Mouse (Mus musculus): ENCODE data around the gene Cysltr1.
A peak's percentile ranks its signal among the peaks of the same experiment; 100 is the strongest.

Gene Cysltr1

DNA sequence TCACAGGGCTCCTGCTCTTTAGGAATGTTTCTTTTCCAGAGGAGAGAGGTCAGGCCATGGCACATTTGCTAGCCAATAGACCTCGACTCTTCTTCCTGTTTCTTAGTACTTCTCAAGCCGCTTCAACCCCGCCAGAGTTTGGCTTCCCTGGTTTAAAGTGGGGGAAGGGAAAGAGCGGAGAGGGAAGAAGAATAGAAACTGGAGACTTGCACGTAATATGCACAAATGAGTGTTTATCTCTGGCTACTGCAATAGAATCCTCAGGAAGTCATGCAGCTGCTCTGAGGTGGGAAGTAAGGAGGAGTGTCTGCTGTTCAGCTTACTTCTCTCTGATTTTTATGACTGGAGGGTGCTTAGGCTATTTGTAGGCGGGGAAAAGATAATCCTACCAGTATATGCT lies at the start of gene Cysltr1:
Gene Cysltr1, minus strand, starts transcription at position 294 of the 400 bp plus-strand sequence.
- peak; percentile 6 for DNase-seq

DNA sequence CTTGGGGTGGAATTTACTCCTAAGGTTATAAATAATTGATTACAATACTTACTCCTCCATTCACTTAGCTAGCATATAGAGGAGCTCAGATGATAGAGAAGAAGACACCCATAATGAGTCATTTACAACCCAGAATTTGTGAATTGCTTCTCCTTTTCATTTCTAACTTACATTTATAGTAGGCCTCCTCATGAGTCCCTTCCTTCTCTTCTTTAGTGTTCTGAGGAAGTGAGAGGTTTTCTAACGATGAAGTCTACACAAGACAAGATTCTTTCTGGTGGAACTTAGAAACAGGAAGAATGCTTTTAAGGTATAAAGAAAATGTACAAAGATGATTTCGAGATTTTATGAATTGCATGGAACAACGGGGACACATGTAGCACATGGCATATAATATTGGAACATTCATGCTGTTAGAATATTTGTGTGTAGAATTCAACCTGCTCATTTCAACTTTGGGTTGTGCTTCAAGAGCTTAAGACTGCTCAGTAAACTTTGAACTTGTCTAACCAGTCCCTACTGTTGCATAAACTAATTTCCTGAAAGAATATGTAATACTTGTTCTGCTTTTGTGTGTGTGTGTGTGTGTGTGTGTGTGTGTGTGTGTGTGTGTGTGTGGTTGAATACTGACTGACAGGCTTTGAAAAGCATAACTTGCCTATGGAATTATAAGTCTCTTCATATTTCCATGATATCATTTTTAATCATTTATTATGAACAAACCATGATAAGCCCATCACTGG lies 31.5 kb upstream of the Cysltr1 start:
- DNase-seq, result no peak

DNA sequence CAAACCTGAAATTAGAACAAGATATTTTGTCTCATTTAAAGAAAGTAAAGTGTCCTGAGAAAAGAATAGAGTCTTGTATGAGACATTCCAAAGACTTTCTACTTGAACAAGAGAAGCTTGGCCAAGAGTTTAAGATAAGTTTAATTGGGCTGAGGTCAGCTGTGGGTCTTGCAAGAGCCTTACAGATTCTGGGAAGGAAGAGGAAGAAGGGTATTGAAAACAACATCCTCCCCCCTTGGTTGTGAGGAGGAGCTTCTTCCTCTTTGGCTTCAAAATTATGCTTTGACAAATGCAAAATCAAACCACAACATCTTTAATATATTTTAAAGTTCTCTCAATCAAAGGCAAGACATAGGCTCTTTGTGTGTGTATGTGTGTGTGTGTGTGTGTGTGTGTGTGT lies 30.1 kb upstream of the Cysltr1 start:
- DNase-seq, result no peak

GRCm38 (mm10) chrX:106628514-106628913 lies 25.0 kb upstream of the Cysltr1 start:
- no peak for DNase-seq

DNA sequence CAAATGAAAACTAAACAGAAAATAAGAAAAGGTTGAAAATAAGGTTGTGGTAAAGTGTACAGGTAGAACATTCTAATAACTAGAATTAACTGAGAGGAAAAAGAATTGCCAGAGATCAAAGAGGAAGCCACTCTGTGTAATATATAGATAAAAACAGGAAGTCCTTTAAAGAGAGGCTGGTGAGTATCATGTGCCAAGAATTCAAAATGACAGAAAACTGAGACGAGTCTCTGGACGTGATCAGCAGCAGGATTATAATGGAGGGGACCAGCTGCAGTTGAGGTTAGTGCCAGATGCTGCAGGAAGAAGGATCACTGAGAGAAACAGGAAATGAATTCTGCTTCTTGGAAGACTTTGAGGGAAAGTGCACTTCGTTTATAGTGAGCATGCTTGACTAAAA lies 20.2 kb upstream of the Cysltr1 start:
- no peak for DNase-seq

GRCm38 (mm10) chrX:106622512-106622911 lies 19.0 kb upstream of the Cysltr1 start:
- DNase-seq, result no peak

DNA sequence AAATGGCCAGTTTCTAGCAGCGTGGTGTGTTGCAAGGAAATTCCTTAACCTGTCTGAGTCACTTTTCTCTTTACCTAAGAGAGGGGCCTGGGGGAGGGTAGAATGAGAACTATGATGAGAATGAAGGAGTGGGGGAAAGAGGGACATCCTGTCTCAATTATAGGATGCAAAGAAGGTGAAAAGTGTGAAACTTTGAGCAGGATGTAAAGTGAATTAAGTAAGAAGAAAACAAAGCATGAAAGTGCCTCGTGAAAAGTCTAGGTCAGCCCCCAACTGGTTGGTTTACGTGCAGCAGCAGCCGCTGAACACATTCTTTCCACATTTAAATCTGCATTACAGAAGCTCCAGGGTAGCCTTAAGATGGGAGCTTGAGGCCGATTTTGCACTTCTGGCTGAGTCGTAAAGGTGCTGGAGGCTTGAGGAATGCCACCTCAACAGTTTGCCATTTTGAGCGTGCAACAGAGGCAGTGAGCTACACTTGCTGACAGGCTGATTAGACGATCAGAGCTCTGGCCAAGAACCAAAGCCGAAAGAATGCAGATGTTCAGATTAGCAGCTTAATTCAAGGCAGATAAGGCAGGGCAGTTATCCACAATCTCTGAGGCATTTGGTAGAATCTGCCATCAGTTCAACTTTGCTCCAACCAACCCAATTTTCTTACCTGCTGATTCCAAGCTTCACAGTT lies 763 bp downstream of the Cysltr1 start:
- DNase-seq, result no peak

DNA sequence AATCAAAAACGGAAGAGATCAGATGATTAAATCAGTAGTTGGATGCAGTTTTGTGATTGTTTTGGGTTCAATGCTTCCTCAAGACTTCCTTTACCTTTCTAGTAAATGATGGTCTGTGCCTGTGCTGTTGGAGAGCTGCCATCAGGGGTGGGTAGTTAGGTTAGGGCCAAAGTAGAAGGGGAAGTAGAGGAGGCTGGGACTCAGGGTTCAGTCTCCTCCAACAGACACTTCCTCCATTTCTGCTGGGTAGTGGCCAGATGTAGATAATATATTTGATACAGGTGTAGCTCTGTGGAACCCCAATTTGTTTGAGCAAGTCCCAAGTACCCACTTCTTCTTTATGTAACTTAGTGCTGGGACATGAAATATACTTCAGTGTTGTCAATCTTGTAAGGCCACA lies 7.6 kb downstream of the Cysltr1 start:
- no peak for DNase-seq

DNA sequence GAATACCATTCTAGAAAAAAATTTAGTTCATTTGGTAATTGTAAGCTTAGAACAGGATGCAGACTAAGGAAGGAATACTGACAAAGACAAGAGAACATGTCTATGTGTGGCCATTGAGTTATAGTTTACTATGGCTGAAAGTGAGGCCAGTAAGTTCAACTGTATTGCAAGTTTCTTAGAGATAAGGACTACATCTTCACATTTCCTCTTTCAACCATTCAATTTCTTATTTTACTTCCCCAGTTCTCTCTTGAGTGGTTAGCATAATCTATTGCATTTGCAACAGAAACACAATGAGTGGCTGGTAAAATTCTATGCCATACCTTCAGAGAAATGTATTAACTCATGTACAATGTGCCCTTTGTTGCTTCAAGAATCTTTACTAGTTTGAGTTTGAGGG lies 9.6 kb downstream of the Cysltr1 start:
- DNase-seq, result no peak

GRCm38 (mm10) chrX:106582886-106583285 lies 20.6 kb downstream of the Cysltr1 start, which contains the start of gene Gm5127:
TSS of gene Gm5127 (plus strand) at chrX:106583186.
- no peak for DNase-seq

DNA sequence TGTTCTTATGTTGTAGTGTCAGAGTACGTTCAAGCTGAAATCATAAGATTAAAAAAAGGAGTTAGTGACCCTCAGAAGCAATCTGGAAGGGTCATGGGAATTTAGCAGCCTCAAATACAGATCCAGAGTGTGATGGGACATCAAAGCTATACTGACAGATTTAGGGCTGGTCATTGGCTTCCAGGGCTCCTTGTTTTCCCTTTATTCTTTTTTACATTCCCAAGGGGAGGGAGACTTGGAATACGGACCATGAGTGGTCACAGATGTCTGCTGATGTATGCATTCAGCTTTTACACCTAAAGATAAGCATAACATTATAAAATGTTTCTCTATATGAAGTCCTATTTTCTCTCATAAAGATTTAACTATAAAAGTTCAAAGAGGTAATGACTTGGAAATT lies 21.3 kb downstream of the Cysltr1 start:
- DNase-seq, result no peak

- no peak for DNase-seq
Observed at GRCm38 (mm10) chrX:106580410-106580809, 23.1 kb downstream of the Cysltr1 start.

DNA sequence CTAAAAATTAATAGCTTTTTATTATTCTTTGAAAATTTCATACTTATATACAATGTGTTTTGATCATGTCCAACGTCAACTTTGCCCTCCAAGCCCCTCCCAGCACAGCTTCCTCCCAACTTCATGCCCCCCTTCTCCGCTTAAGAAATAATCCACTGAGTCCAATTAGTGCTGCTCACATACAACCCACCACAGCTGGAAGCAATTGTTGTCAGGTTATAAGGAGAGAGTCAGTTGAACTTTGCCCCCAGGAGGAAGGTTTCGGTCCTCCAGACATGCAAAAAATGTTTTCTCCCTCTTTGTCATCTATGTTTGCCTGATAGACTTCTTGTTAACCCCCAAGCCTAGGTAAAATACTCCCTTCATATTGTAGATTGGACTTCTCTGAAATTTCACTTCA lies 24.5 kb downstream of the Cysltr1 start:
- no peak for DNase-seq

- DNase-seq, result no peak
Observed at GRCm38 (mm10) chrX:106555457-106555856, 48.0 kb downstream of the Cysltr1 start.

DNA sequence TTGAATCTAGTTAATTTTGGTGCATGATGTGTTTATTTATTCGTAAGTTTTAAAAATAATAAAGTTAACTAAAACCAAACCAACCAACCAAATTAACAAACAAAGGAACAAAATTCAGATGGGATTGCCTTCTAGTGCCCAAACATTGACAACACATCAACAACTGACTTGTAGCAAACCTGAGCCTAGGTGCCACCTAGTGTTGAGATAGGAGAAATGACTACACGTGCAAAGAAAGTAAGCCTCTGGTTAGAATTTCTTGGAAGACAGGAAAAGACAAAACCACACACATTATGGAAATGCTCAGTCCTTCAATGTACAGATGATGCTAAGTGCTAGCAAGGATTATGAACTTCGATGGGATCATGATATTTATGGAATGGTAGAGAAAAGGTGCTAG lies 67.1 kb downstream of the Cysltr1 start:
- no peak for DNase-seq
